In genomic region chr9:90133562-90134355, GRCm38 (mm10) we compare ENCODE assay signal across 22 mouse cellular contexts. TPM values are rescaled to one million over a fixed set of nuclear protein-coding genes. Genes with fewer than 3 reads are reported as not detected.
DNase-seq lines count a peak whose midpoint lies in the region; ATAC-seq and TF ChIP-seq lines count a peak whose summit lies in the region.
"Had no signal": no experiment of that assay in that cellular context is flagged by ENCODE, and none has a peak within 500 bp of the region (broad histone marks: within the 10 kb centered on the region; RNA-seq: fewer than 3 reads in every experiment).

No protein-coding gene starts in this region.

- H3K27me3 ChIP-seq in intestine, embryonic 15.5 days (replicated peaks), result no peaks in the 10 kb centered on the region
- H3K27me3 ChIP-seq in intestine, postnatal 0 days (replicated peaks; ENCODE audit: control insufficient read depth, insufficient read depth, low read length), result no peaks in the 10 kb centered on the region
- no peaks in the 10 kb centered on the region for H3K27me3 ChIP-seq in heart, postnatal 0 days (ENCODE audit: control insufficient read depth, insufficient read depth, low read length)
- H3K27me3 ChIP-seq: embryonic facial prominence, embryonic 15.5 days; limb, embryonic 15.5 days; midbrain, embryonic 12.5 days; neural tube, embryonic 15.5 days; Patski had no signal

- ATAC-seq in intestine, embryonic 15.5 days, result peak; percentile 69
- no peak for ATAC-seq in intestine, postnatal 0 days
- no peak for ATAC-seq in heart, postnatal 0 days (ENCODE audit: insufficient read depth, low read depth)
- ATAC-seq: Patski had no signal

- no peak overlapping the region for H3K27ac ChIP-seq in intestine, embryonic 15.5 days
- no peak overlapping the region for H3K27ac ChIP-seq in intestine, postnatal 0 days (ENCODE audit: low read depth, low read length)
- H3K27ac ChIP-seq in ES-E14 (ENCODE audit: insufficient read depth, low read depth, low read length, poor library complexity, severe bottlenecking), result peak overlapping the region; percentile 34; the same call in 1 of the 2 replicates
- peak overlapping the region; percentile 52 for H3K27ac ChIP-seq in heart, postnatal 0 days (ENCODE audit: low read depth)
- H3K27ac ChIP-seq: embryonic facial prominence, embryonic 15.5 days; forebrain, embryonic 10.5 days; limb, embryonic 15.5 days; midbrain, embryonic 12.5 days; neural tube, embryonic 15.5 days had no signal

- no peak for TF ChIP-seq CTCF in intestine, postnatal 0 days (IDR thresholded peaks at IDR 0.05; ENCODE audit: low read depth)
- TF ChIP-seq CTCF in heart, postnatal 0 days (IDR thresholded peaks at IDR 0.05; ENCODE audit: low read depth), result no peak

- H3K9ac ChIP-seq in intestine, embryonic 15.5 days, result no peak overlapping the region
- no peak overlapping the region for H3K9ac ChIP-seq in intestine, postnatal 0 days (ENCODE audit: low read depth, low read length)
- H3K9ac ChIP-seq in ES-E14 (ENCODE audit: insufficient read depth, low read depth, low read length, poor library complexity, severe bottlenecking), result no peak overlapping the region
- no peak overlapping the region for H3K9ac ChIP-seq in heart, postnatal 0 days (replicated peaks; ENCODE audit: low read depth, low read length)
- H3K9ac ChIP-seq: embryonic facial prominence, embryonic 15.5 days; limb, embryonic 15.5 days; midbrain, embryonic 12.5 days; neural tube, embryonic 15.5 days had no signal

- DNase-seq in heart, adult 11 months, result peak; percentile 85
- DNase-seq in heart, adult 8-10 months (ENCODE audit: low spot score), result no peak
- DNase-seq in ES-E14 (ENCODE audit: low read depth, low spot score), result no peak
- DNase-seq in heart, postnatal 0 days (ENCODE audit: low spot score), result no peak
- no peak for DNase-seq in yolk sac, embryonic 10.5 days (ENCODE audit: low spot score)
- DNase-seq in spleen, postnatal 10 days (ENCODE audit: low spot score in 2 of 2), result no peak
- DNase-seq: adrenal gland, postnatal 36 days; cerebellum, adult 9-11 months; gastrocnemius, postnatal 10 days; layer of hippocampus, postnatal 36 days; right cerebral cortex, postnatal 4 days; thymus, postnatal 14 days had no signal

- in situ Hi-C loops in ES-E14 (cut with MboI; ENCODE audit: low sequenced_read_pairs in 2 of 2, unreplicated experiment in 2 of 2), result no loop called here

- H3K36me3 ChIP-seq in intestine, embryonic 15.5 days, result no peaks in the 10 kb centered on the region
- no peaks in the 10 kb centered on the region for H3K36me3 ChIP-seq in intestine, postnatal 0 days (ENCODE audit: control insufficient read depth, insufficient read depth)
- no peaks in the 10 kb centered on the region for H3K36me3 ChIP-seq in ES-E14 (ENCODE audit: control insufficient read depth, insufficient read depth, low read length, poor library complexity, severe bottlenecking)
- H3K36me3 ChIP-seq in heart, postnatal 0 days (replicated peaks; ENCODE audit: control insufficient read depth, insufficient read depth, low read length), result no peaks in the 10 kb centered on the region
- H3K36me3 ChIP-seq: embryonic facial prominence, embryonic 15.5 days; forebrain, embryonic 10.5 days; limb, embryonic 15.5 days; midbrain, embryonic 12.5 days; neural tube, embryonic 15.5 days had no signal

- TF ChIP-seq EP300 in heart, postnatal 0 days (IDR thresholded peaks at IDR 0.05; ENCODE audit: low read depth), result no peak

- H3K4me3 ChIP-seq in intestine, embryonic 15.5 days (replicated peaks), result no peak overlapping the region
- H3K4me3 ChIP-seq in intestine, postnatal 0 days (ENCODE audit: low read depth, low read length), result no peak overlapping the region
- no peak overlapping the region for H3K4me3 ChIP-seq in ES-E14 (ENCODE audit: insufficient read depth in 1 of 2, low read depth in 1 of 2, low read length in 2 of 2, poor library complexity in 1 of 2, severe bottlenecking in 1 of 2)
- no peak overlapping the region for H3K4me3 ChIP-seq in heart, postnatal 0 days (ENCODE audit: low read depth, low read length)
- H3K4me3 ChIP-seq: embryonic facial prominence, embryonic 15.5 days; forebrain, embryonic 10.5 days; limb, embryonic 15.5 days; midbrain, embryonic 12.5 days; myocyte; neural tube, embryonic 15.5 days had no signal

- H3K9me3 ChIP-seq in intestine, embryonic 15.5 days, result no peaks in the 10 kb centered on the region
- no peaks in the 10 kb centered on the region for H3K9me3 ChIP-seq in intestine, postnatal 0 days (ENCODE audit: control insufficient read depth)
- no peaks in the 10 kb centered on the region for H3K9me3 ChIP-seq in ES-E14 (ENCODE audit: control insufficient read depth, insufficient read depth, low read depth, low read length)
- no peaks in the 10 kb centered on the region for H3K9me3 ChIP-seq in heart, postnatal 0 days (replicated peaks; ENCODE audit: control insufficient read depth, low read length)
- H3K9me3 ChIP-seq: embryonic facial prominence, embryonic 15.5 days; forebrain, embryonic 10.5 days; limb, embryonic 15.5 days; midbrain, embryonic 12.5 days; neural tube, embryonic 15.5 days had no signal

- H3K4me2 ChIP-seq in intestine, embryonic 15.5 days (replicated peaks), result no peak overlapping the region
- H3K4me2 ChIP-seq in intestine, postnatal 0 days (replicated peaks; ENCODE audit: low read depth), result no peak overlapping the region
- H3K4me2 ChIP-seq in heart, postnatal 0 days (ENCODE audit: low read depth, low read length), result no peak overlapping the region
- H3K4me2 ChIP-seq: embryonic facial prominence, embryonic 15.5 days; limb, embryonic 15.5 days; midbrain, embryonic 12.5 days; neural tube, embryonic 15.5 days had no signal

- H3K4me1 ChIP-seq in intestine, embryonic 15.5 days (replicated peaks), result no peaks in the 10 kb centered on the region
- no peaks in the 10 kb centered on the region for H3K4me1 ChIP-seq in intestine, postnatal 0 days (replicated peaks; ENCODE audit: control insufficient read depth, insufficient read depth, low read length)
- 0 out of 4 replicates have a peak, but pooled peaks cover 0 to 6% of the 10 kb centered on the region in 2 experiments for H3K4me1 ChIP-seq in ES-E14 (ENCODE audit: control insufficient read depth in 2 of 2, insufficient read depth in 2 of 2, low read length in 2 of 2, poor library complexity in 1 of 2)
- H3K4me1 ChIP-seq in heart, postnatal 0 days (ENCODE audit: control insufficient read depth, insufficient read depth), result peaks cover 7% of the 10 kb centered on the region; the same call in 1 of the 2 replicates
- H3K4me1 ChIP-seq: embryonic facial prominence, embryonic 15.5 days; neural tube, embryonic 15.5 days had no signal

- 59% methylated on average over 7 of the region's 7 CpGs for WGBS in intestine, embryonic 15.5 days
- 52% methylated on average over 7 of the region's 7 CpGs for WGBS in intestine, postnatal 0 days
- WGBS in heart, postnatal 0 days, result 20% methylated on average over 7 of the region's 7 CpGs

TF ChIP-seq in ES-E14, 5 proteins besides CTCF, POLR2A, EP300 and RAD21:
- TF ChIP-seq MAFK (IDR thresholded peaks at IDR 0.05; ENCODE audit: insufficient read depth, low read depth, low read length), result no peak
- no peak for TF ChIP-seq ZC3H11A (IDR thresholded peaks at IDR 0.05; ENCODE audit: borderline replicate concordance, low read depth, low read length)
- no peak for TF ChIP-seq HCFC1 (IDR thresholded peaks at IDR 0.05; ENCODE audit: borderline replicate concordance, insufficient read depth, low read length)
- TF ChIP-seq CHD2 (IDR thresholded peaks at IDR 0.05; ENCODE audit: low read depth, low read length), result no peak
- TF ChIP-seq ZNF384 (IDR thresholded peaks at IDR 0.05; ENCODE audit: low read depth, low read length), result no peak

RNA-seq across cellular contexts. Expression of gene Morf4l1, which starts 19.2 kb away (rescaled TPM):
- 100 to 1,000 TPM; 219 to 244 (median 237) TPM for total RNA-seq in heart, adult 8-10 months (2022)
- polyA plus RNA-seq in intestine, embryonic 15.5 days (2015; fragmentation: Nextera tagmentation; extraction: Ambion mirVana), result 315 and 344 TPM in 2 replicates
- 215 and 227 TPM in 2 replicates for polyA plus RNA-seq in intestine, postnatal 0 days (2015; fragmentation: Nextera tagmentation; extraction: Ambion mirVana)
- 139 and 201 TPM in 2 replicates for total RNA-seq in ES-E14 (2012; rRNA removed)
- 92.5 and 111 TPM in 2 replicates for total RNA-seq in heart, postnatal 0 days (2014; rRNA removed; ENCODE audit: low replicate concordance)
- polyA plus RNA-seq in heart, postnatal 0 days (2015; fragmentation: Nextera tagmentation; extraction: Ambion mirVana), result 293 and 300 TPM in 2 replicates

RNA-seq across cellular contexts. Expression of gene Adamts7, which starts 29.1 kb away (rescaled TPM):
- 10 to 100 TPM; 11.2 to 18.0 (median 12.8) TPM for total RNA-seq in heart, adult 8-10 months (2022)
- 13.6 and 14.1 TPM in 2 replicates for polyA plus RNA-seq in intestine, embryonic 15.5 days (2015; fragmentation: Nextera tagmentation; extraction: Ambion mirVana)
- 2.5 TPM in 2 replicates for polyA plus RNA-seq in intestine, postnatal 0 days (2015; fragmentation: Nextera tagmentation; extraction: Ambion mirVana)
- 9.5 and 11.7 TPM in 2 replicates for total RNA-seq in ES-E14 (2012; rRNA removed)
- total RNA-seq in heart, postnatal 0 days (2014; rRNA removed; ENCODE audit: low replicate concordance), result 12.8 and 34.4 TPM in 2 replicates
- polyA plus RNA-seq in heart, postnatal 0 days (2015; fragmentation: Nextera tagmentation; extraction: Ambion mirVana), result 7.6 and 8.3 TPM in 2 replicates
- total RNA-seq: hematopoietic stem cell, adult 5-6 weeks had no signal

Comparison
In these comparisons a context has a peak if more than half of its experiments do, and no peak if none do; other contexts are left out.
1. H3K27ac ChIP-seq: peak in ES-E14 (single experiment) and heart, postnatal 0 days (single experiment); none in intestine, embryonic 15.5 days (single experiment) and intestine, postnatal 0 days (single experiment).